ENCODE assay signal across 19 mouse cellular contexts in the genomic region with DNA sequence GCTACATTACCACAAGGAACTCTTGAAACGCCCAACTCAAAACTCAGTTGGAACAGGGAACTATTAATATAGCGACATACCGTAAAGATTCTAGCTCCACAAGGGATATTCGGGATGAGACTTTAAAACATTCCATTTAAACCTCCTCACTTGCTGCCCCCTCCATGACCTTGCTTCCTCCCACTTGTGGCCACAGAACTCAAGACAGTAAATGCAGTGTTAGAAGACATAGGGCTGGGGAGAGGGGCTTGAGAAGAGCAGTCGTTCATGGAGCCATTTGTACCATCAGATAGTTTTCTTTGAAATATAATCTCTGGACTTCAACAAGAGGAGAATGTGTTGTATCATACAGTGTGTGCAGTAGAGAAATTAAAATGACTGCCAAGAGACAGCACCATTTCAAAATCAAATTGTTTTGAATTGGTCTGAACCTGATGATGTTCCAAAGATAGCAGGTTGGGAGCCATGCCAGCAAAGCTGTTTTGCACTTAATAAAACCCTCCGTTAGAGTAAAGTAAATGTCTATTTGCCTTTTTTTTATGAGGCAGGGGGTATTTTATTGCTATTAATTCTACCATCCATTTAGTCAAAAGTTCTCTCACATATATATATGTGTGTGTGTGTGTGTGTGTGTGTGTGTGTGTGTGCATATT.
DNase-seq lines count a peak whose midpoint lies in the region; ATAC-seq and TF ChIP-seq lines count a peak whose summit lies in the region.
"Had no signal": no experiment of that assay in that cellular context is flagged by ENCODE, and none has a peak within 500 bp of the region (broad histone marks: within the 10 kb centered on the region; RNA-seq: fewer than 3 reads in every experiment).

No protein-coding gene starts in this region.

- peaks cover 6% of the 10 kb centered on the region for H3K4me1 ChIP-seq in kidney, embryonic 15.5 days
- no peaks in the 10 kb centered on the region for H3K4me1 ChIP-seq in kidney, adult 2 months (ENCODE audit: control insufficient read depth, insufficient read depth, low read length)
- peaks cover 13% of the 10 kb centered on the region for H3K4me1 ChIP-seq in lung, embryonic 14.5 days (ENCODE audit: insufficient read depth)

- H3K36me3 ChIP-seq in kidney, embryonic 15.5 days, result no peaks in the 10 kb centered on the region
- no peaks in the 10 kb centered on the region for H3K36me3 ChIP-seq in kidney, adult 2 months (ENCODE audit: control insufficient read depth, insufficient read depth, low read length)
- no peaks in the 10 kb centered on the region for H3K36me3 ChIP-seq in lung, embryonic 14.5 days (ENCODE audit: insufficient read depth)
- H3K36me3 ChIP-seq: heart, embryonic 12.5 days; hindbrain, embryonic 12.5 days; midbrain, embryonic 12.5 days had no signal

- no peak overlapping the region for H3K4me3 ChIP-seq in kidney, embryonic 15.5 days (replicated peaks)
- H3K4me3 ChIP-seq in kidney, adult 2 months (ENCODE audit: insufficient read depth, low read depth, low read length), result no peak overlapping the region
- no peak overlapping the region for H3K4me3 ChIP-seq in lung, embryonic 14.5 days (ENCODE audit: low read depth, low read length)
- H3K4me3 ChIP-seq in left cerebral cortex, adult 2 months, result no peak overlapping the region
- H3K4me3 ChIP-seq: erythroblast, embryonic 14.5 days; heart, embryonic 12.5 days; hindbrain, embryonic 12.5 days; midbrain, embryonic 12.5 days had no signal

- no peak overlapping the region for H3K27ac ChIP-seq in kidney, embryonic 15.5 days
- no peak overlapping the region for H3K27ac ChIP-seq in kidney, adult 2 months (ENCODE audit: insufficient read depth, low read depth, low read length)
- peak overlapping the region; percentile 61 for H3K27ac ChIP-seq in lung, embryonic 14.5 days (ENCODE audit: low read depth)
- no peak overlapping the region for H3K27ac ChIP-seq in left cerebral cortex, adult 2 months
- H3K27ac ChIP-seq: hindbrain, embryonic 12.5 days; macrophage; midbrain, embryonic 12.5 days had no signal

- no peak for TF ChIP-seq CTCF in kidney, adult 2 months (conservative IDR thresholded peaks at IDR 0.05; ENCODE audit: insufficient read depth, insufficient read length, low read depth, low read length)
- no peak for TF ChIP-seq CTCF in lung, embryonic 14.5 days (IDR thresholded peaks at IDR 0.05; ENCODE audit: low read depth)
- no peak for TF ChIP-seq CTCF in left cerebral cortex, adult 2 months (IDR thresholded peaks at IDR 0.05)

- ATAC-seq in kidney, embryonic 15.5 days (replicated peaks; ENCODE audit: low FRiP score), result 0 out of 2 replicates have a peak, but pooled peaks have one; percentile 15
- ATAC-seq in lung, embryonic 14.5 days (ENCODE audit: insufficient read depth), result peak; percentile 75
- ATAC-seq: forebrain, embryonic 14.5 days had no signal

- TF ChIP-seq POLR2A in kidney, adult 2 months (IDR thresholded peaks at IDR 0.05; ENCODE audit: low read depth, low read length), result no peak

- no peak for DNase-seq in kidney, adult 2 months
- peak; percentile 85 for DNase-seq in lung, embryonic 14.5 days
- DNase-seq in lung, postnatal 25 days (ENCODE audit: low spot score), result no peak
- DNase-seq in gastrocnemius, postnatal 10 days, result peak; percentile 28
- peak; percentile 24 for DNase-seq in lung, postnatal 14 days
- no peak for DNase-seq in left cerebral cortex, adult 2 months (ENCODE audit: extremely low spot score in 1 of 2, low spot score in 2 of 2)
- DNase-seq: cerebellum, adult 8-10 months; heart, adult 11 months; heart, postnatal 14 days; kidney, postnatal 14 days; retina, postnatal 1 day had no signal

- 32% methylated on average over 6 of the region's 6 CpGs for WGBS in kidney, embryonic 15.5 days
- WGBS in kidney, adult 2 months, result 38% methylated on average over 6 of the region's 6 CpGs
- WGBS in lung, embryonic 14.5 days, result 32% methylated on average over 6 of the region's 6 CpGs

- intact Hi-C loops in left cerebral cortex, adult 2 months (cut with DNase I), result no loop called here

- no peaks in the 10 kb centered on the region for H3K9me3 ChIP-seq in kidney, embryonic 15.5 days (replicated peaks)
- no peaks in the 10 kb centered on the region for H3K9me3 ChIP-seq in lung, embryonic 14.5 days (ENCODE audit: low read depth, low read length)
- H3K9me3 ChIP-seq: heart, embryonic 12.5 days; hindbrain, embryonic 12.5 days; midbrain, embryonic 12.5 days had no signal

- H3K27me3 ChIP-seq in kidney, embryonic 15.5 days, result no peaks in the 10 kb centered on the region
- H3K27me3 ChIP-seq in kidney, adult 2 months (replicated peaks; ENCODE audit: control insufficient read depth, insufficient read depth, low read length), result no peaks in the 10 kb centered on the region
- H3K27me3 ChIP-seq in lung, embryonic 14.5 days (ENCODE audit: insufficient read depth, low read length), result no peaks in the 10 kb centered on the region
- H3K27me3 ChIP-seq: heart, embryonic 12.5 days; hindbrain, embryonic 12.5 days; midbrain, embryonic 12.5 days had no signal

- no peak overlapping the region for H3K9ac ChIP-seq in kidney, embryonic 15.5 days
- no peak overlapping the region for H3K9ac ChIP-seq in lung, embryonic 14.5 days
- H3K9ac ChIP-seq: heart, embryonic 12.5 days; hindbrain, embryonic 12.5 days; midbrain, embryonic 12.5 days had no signal

- no peak overlapping the region for H3K4me2 ChIP-seq in kidney, embryonic 15.5 days
- H3K4me2 ChIP-seq in lung, embryonic 14.5 days, result no peak overlapping the region
- H3K4me2 ChIP-seq: heart, embryonic 12.5 days; hindbrain, embryonic 12.5 days; liver, embryonic 11.5 days; midbrain, embryonic 12.5 days had no signal

Comparison
In these comparisons a context has a peak if more than half of its experiments do, and no peak if none do; other contexts are left out.
1. DNase-seq: peak in lung, embryonic 14.5 days (single experiment), gastrocnemius, postnatal 10 days (single experiment) and lung, postnatal 14 days (single experiment); none in kidney, adult 2 months (single experiment), lung, postnatal 25 days (single experiment) and left cerebral cortex, adult 2 months (0 of 2).